Mouse (Mus musculus) layer of hippocampus, postnatal 14 days (tissue): ENCODE measurements around the gene Paox. TPM values are rescaled to one million over a fixed set of nuclear protein-coding genes. Genes with fewer than 3 reads are reported as not detected.
A peak's percentile ranks its signal among the peaks of the same experiment; 100 is the strongest.

Experiments used
- DNase-seq, 2 experiments: peaks; one replicate each; pipeline ENCODE4 v3.0.0; 2021 to 2022; ENCODE audit warnings: low spot score in 2 of 2, mixed read lengths in 1 of 2
- long read RNA-seq, 2 experiments: library from polyadenylated mRNA; stranded (forward); transcript quantifications; one replicate each; pipeline ENCODE4 v2.0.0; 2021
- total RNA-seq, 2 experiments: library from RNA; stranded (reverse); gene quantifications; 2 replicates each; pipeline ENCODE4 v1.2.3; 2021

Gene Paox
- total RNA-seq: 1 to 10 TPM; 3.8 to 6.1 TPM
- long read RNA-seq, experiment 1, full-length matches to known transcripts: 5 of 9 reads
- long read RNA-seq, experiment 1, partial matches to known transcripts: 2 of 9 reads
- long read RNA-seq, experiment 1, other reads (novel, unspliced or antisense): 2 of 9 reads
- long read RNA-seq, experiment 2, full-length matches to known transcripts: 7 of 12 reads
- long read RNA-seq, experiment 2, partial matches to known transcripts: 1 of 12 reads
- long read RNA-seq, experiment 2, other reads (novel, unspliced or antisense): 4 of 12 reads

DNA sequence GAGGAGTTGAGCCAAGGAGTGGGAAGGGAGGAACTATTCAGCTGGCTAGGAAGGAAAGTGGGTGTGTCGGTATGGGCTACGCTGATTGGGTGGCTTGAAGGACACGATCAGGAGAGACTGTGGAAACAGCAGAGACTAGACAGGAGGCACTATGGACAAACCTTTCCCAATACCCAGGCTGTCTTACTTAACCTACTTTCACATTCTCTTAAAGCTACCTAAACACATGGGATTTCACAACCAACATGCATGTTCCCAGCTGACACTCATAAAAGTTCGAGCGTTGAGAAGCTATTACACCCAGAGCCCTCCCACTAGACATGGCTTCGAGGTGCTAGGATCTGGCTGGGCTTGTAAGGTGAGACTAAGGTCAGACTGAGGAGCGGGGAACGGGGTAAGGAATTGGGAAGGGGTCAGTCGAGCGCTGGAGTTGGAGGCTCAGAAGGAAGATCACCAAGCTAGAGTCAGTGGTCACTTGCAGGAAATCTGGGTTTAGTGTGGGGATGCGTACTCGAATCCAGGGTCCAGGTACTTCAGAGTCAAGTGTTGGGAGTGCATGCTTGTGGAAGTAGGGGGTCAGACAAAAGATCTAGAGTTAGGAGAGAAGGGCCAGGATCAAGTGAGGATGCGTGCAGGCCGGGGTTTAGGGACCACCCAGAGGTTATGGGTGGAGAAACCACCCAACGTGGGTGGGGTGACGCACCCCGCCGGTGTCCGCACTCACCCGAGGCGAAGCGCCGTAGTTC lies at the start of gene Paox:
Gene Paox, plus strand, starts transcription at position 217 of the 746 bp plus-strand sequence.
- DNase-seq: peak; percentile 26 to 70

DNA sequence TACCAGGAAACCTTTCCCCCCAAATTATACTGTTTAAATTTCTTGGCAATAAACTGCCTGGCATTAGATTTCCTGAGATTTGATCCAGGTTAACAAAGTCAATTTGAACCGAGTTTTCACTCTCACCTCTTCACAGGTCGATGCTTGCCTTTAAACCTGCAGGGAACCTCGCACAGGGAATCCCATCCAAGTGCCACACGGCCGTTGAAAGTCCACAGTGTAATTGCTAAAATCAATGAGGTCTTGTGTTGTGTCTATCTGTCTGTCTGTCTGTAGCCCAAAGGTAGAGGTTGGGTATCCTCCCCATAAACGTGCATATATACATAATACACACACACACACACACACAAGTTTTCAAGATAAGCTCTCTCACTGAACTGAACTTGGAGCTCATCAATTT lies 48.2 kb upstream of the Paox start:
- DNase-seq: no peak

DNA sequence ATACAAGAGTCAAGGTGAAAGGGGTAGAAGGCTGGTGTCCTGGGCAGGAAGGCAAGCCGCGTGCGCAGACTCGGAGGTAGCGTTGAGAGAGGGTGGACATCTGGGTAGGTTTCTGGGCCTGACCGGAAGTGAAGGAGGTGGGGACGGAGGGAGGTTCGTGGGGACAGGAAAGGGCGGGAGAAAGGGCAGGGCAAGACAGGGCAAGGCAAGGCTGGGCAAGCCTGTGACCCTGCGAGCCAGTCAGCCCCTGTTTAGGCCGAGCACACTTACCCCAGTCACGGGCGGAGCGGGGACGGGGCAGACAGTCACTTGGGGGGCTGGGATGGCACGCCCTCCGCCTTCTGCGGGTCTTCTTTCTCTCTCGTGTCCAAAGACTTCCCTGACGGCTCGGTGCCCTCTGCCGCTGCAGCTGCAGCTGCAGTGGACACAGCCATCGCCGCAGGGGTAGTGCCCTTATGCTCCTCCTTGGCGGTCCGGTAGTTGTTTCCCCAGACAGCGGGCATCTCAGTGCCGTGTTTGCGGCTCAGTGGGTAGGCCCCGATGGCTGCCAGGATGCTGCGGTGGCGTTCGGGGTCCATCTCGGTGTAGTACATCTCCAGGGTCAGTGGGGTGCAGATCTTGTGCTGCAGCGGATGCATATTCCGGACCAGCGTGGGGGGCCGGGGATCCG lies 45.4 kb upstream of the Paox start:
- DNase-seq: no peak

DNA sequence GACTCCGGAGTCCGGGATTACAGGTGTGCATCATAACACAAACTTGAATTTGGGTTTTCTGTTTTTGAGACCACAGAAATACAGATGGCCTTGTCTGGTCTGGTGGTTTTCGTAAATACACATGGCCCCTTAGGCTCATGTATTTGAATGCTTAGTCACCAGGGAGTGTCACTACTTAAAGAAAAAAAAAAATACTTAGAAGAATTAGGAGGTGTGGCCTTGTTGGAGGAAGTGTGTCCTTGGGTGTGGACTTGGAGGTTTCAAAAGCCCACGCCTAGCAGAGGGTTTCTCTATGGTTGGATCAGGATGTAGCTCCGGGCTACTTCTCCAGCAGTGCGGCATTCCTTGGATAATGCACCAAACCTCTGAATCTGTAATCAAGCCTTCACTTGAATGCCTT lies 37.9 kb upstream of the Paox start:
- no peak for DNase-seq

DNA sequence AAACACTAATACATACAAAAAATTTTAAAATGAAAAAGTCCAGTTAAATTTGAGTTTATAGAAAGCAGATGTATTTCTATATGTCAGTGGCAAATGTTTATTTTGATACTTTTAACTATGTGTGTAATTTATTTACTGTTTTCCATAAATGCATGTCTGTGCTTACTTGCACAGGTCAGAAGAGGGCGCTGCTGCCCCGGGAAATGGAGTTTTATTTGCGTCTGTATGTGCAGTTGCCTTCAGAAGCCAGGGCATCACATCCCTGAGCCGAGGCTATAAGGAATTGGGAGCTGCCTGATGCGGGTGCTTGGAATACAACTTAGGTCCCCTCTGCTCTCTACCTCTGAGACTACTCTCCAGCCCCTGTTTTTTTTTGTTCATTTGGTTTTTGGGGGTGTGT lies 36.9 kb upstream of the Paox start:
- peak; percentile 50 to 74 for DNase-seq

DNA sequence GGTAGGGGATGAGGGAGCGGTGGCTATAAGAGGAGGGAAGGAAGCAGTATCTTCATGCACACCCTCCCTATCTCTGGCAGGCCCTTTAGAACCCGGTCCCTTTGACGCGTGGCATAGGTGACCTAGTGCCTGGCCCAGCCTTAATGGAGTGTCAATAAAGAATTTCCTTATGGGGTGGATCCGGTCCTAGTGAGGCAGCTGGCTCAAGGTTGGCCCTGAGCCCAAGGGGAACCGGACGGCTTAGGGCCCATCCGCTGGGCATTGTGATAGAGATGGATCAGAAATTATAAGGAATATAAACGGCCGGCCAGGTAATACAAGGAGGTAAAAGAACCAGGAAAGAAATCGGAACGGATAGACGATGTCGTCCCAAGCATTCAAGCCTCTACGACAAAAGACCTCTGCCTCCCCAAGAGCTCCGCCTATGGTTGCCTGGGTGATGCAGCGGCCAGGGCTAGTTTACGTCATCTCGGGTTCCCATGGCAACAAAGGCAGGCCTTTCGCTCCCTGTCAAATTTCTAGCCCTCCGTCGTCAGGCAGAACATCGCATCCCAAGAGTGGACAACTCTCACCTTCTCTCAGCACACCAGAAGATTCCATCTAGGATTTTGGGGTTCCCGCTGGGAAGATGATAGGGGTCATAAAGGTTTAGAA lies 35.0 kb upstream of the Paox start:
- DNase-seq: peak; percentile 87 to 96

DNA sequence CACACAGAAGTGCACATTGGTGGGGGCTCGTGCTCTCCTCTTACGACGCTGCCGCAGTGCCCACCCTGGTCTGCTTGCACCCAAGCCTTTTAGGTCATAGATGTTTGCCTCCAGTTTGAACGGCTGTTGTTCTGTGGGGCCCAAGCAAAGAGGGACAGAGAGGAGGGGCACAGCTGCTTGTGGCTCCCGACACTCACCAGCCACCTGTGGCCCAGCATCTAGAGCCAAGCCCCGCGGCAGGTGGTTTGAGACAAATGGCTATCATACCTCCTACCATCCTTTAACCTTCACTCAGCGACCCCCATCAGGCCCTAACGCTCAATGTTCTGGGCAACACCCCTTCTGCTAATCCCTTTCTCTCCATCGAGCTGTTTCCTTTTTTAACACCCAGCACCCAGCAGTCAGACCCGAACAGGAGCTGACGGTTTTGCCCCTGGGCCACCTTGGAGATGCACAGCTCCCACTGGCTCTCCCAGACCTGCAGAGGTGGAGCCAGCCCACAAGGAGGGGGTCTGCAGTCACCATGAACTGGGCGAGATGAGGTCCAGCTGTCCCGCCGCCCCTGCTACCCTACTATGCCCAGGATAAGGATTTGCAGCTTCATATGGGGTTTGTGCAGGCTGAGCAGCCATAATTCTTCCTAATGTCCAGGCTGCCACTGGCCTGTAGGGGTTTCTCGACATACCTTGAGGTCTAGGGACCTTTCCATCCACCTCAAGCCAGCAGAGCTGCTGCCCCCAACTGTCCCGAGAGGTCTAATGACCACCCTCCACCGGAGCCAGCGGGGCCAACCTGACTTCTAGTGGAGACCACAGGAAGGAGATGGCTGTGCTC lies 34.0 kb upstream of the Paox start:
- peak; percentile 38 to 48 for DNase-seq

DNA sequence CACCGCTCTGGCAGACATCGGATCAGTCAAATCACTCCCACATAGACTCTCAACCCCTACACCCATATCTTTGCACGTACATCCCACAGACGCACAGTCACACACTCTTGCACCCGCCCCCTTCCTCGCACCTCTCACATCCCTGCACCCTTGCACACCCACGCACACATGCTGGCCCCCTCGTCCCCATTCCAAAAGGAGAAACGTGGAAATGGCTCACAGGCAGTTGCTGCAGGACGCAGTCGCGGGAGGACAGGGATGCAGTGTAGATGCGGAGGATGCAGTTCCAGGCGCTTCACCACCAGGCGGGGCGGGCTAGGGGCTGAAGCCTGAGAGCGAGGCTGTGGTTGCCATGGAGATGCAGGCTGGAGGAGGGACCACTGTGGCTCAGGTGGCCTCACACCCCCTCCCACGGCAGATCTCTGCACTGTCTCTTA lies 33.3 kb upstream of the Paox start, which contains the start of gene Caly:
Gene Caly, minus strand, starts transcription at position 307 of the 437 bp plus-strand sequence.
- peak; percentile 85 to 91 for DNase-seq

DNA sequence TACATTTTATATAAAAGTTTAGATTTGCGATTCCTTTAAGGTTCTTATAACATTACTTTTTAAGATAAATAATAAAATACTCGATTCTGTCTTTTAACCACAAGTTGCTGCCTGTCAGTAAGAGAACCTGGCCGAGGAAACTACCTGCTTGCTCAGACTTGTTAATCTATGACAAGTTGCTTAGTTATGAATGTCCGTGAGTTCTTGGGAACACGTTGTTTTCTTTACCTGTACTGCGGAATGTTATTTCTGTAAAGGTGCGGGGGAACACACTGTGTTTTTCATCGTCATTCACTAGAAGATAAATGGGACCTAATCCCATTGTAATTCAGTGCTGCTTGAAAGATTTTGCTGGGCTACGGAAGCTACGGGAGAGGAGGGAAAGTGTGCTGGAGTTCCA lies 25.0 kb upstream of the Paox start:
- no peak for DNase-seq

DNA sequence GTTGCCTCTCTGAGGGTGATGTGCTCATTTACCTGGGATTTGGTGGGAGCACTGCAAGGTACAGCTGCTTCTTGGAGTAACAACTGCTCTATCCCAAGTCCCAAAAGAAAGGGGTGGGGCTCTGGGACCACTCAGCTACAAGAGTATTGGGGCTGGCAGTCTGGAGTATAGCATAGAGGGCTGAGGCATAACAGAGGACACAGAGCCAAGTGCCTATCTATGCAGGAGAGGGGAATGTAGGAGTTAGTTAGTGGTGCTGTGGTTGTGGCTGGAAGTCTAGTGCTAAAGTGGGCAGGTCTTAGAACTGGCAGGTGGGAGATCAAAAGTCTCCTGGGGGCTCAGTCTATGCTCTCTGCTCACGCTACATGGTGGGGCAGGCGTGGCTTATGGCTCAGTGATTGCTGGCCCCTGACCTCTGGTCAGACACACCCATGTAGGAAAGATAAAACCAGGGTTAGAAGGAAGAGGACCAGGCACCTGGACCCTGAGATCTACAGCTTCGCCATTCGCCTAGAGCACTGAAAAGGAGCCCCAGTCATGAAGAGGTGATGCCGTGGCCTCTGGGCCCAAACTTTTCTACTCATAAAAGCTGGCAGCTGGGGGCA lies 22.6 kb upstream of the Paox start, which contains the start of gene Prap1:
Gene Prap1, plus strand, starts transcription at position 472 of the 605 bp plus-strand sequence.
- no peak for DNase-seq

DNA sequence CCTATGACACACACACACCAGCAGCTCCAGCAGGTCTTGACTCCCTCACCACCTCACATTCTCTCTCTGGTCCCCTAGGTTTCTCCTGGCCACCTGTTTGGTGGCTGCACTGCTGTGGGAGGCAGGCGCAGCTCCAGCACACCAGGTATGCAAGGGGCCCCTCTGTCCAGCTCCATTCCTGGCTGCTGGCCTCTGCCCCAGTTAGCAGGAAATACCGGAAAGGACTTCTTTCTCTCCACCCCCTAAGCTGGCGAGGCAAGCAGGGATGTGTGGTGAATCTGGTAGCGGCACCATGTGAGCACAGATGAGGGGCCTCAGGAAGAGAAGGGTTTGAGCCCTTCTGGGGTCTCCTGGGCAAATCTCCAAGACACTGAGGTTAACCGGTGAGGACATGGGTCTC lies 20.6 kb upstream of the Paox start:
- DNase-seq: no peak

DNA sequence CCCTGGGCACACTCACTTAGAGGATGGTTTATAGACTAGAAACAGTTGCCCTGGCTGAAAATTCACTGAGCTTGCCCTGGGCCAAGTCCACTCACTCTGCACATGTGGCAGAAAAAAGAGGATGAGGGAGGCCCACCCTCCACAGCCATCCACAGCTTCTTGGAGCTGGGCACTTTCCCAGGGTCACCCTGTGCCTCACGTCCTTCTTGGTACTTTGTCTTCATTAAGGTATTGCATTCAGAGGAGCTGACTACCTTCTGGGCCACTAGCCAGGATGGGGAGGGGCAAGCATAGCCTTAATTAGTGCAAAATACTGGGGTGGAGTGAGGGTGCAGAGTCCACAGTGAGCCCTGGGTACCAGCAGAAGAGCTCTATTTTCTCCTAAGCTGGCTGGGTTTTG lies 20.0 kb upstream of the Paox start:
- DNase-seq: no peak

DNA sequence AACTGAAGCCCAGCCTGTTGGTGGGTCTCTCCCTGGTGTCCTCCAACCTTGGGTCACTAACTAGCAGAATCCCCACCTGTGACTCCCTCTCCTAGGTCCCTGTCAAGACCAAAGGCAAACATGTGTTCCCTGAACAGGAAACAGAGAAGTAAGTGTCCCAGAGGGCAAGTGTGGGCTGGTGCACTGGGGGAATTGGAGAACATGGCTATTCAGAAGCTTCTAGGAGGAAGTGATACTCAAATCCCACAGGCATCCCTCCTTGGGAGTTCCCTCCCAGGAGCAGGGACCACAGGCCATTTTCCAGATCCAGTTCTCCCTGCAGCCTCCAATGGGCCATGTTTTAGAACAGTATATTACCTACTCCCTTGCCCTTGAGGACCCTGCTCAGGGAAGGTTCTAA lies 19.5 kb upstream of the Paox start:
- no peak for DNase-seq

DNA sequence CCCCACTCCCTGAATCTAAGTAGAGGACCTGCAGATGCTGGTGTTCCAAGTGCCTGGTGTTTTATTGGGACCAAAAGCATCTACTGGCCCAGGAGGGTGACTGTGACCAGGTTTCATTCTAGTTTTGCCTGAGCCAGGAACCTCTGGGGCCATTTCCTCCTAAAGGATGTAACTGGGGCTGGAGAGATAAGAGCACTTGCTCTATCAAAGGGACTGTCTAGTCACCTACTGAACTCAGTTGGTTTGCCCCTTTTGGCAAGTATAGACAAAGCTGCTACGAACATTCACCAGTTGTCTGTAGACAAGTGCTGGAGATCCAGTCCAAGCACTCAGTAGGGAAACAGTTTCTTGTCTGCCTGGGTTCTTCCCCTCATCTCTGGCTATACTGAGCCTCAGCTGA lies 17.1 kb upstream of the Paox start:
- no peak for DNase-seq

DNA sequence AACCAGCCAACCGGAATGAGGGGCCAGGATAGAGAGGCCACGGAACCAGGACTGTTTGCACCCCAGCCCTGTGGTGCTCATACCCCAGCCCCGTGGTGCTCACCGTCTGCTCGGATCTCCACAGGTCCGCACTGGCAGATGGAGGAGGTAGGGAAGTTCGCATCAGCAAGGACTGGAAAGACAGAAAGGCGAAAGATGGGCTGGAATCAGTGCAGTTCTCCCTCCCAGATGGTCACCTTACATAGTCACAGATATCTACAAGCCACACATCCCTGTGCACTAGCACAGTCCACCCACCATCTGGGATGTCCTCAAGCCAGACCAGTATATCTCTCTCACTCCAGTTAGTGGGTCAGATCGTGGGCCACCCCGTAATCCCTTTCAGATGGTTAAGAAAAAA lies 14.1 kb upstream of the Paox start:
- DNase-seq: no peak

DNA sequence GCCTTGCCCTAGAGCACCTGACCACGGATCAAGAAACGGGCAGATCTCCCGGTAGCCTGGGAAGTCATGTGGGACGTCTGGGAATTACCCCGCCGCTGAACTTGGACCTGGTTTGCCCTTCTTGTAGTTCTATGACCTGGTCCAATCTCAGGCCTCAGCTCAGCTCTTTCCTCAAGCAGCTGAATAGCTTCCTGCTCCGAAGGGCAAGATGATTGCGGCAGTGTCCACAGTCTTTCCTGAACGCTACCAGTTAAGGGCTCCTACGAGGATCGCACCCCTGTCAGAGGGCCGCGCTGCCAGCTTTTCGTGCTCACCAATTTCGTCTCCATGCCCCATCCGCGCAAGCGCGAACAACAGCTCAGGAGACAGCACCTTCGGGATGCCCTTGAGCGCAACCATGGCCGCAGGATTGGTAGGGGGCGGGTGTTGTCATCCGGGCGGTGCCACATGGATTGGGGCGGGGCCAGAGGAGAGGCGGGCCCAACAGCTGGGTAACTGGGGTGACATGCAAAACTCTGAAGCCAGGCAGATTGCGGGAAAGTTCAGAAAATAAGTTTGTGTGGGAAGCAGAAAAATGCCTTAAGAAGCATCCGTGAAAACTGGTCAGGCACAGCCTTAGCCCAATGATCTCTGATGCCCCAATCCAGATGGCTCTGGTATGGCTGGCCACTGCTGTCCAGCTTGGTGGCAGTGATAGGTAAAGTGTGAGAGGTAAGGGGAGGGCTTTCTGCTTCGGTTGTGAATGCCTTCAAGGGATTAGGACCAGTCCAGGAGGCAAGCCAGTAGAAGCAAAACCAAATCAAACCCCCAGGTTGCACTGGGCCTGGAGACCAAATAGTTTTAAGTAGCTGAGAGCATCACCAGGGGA lies 13.4 kb upstream of the Paox start, which contains the start of gene Fuom:
Gene Fuom, minus strand, starts transcription at position 449 of the 868 bp plus-strand sequence.
- peak; percentile 78 to 80 for DNase-seq

DNA sequence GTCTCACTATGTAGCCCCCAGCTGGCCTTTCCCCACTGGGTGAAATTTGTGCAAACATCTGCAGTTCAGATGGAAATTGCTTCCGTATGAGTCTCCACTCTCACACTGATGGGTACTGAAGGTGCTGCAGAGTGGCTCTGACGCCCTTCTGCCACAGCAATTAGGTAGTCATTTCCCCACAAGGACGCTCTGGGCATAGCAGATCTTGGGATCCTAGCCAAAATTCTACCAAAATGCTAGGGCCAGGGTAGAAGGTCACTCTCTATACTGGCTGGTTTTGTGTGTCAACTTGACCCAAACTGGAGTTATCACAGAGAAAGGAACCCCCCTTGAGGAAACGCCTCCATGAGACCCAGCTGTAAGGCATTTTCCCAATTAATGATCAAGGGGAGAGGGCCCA lies 11.6 kb upstream of the Paox start:
- no peak for DNase-seq

DNA sequence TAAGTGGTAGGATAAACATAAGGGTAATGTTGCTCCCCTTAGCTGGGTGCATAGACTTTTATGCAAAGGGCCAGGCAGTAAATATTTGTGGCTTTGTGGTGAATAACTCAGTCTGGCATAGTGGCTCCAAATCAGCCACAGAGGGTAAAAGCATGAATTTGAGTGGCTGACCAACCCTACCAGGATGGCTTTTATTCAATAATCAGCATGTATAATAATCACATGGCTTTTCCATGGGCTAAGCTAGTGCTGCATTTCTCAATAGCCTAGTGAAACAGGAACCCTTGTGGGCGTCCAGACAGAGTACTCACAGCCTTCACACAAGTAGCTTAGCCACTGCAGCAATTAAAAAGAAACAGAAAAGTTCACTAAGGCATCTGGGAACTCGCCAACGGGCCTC lies 3.7 kb upstream of the Paox start:
- no peak for DNase-seq
